Mouse (Mus musculus): ENCODE data around the gene Ace3. TPM values are rescaled to one million over a fixed set of nuclear protein-coding genes. Genes with fewer than 3 reads are reported as not detected.
A peak's percentile ranks its signal among the peaks of the same experiment; 100 is the strongest.

Ace3 gene
- total RNA-seq, 2 experiments from 2014 or later, result not detected

GRCm38 (mm10) chr11:106034986-106035385 is 40.5 kb downstream of the Ace3 start:
- no peak for ATAC-seq (replicated peaks; ENCODE audit: poor library complexity, severe bottlenecking)

GRCm38 (mm10) chr11:106036548-106037417 is 42.3 kb downstream of the Ace3 start, which contains the start of gene Dcaf7:
Gene Dcaf7, plus strand, starts transcription at chr11:106036872.
- peak; percentile 92 for ATAC-seq (replicated peaks; ENCODE audit: poor library complexity, severe bottlenecking)

- peak; percentile 58 for ATAC-seq (replicated peaks; ENCODE audit: poor library complexity, severe bottlenecking)
These were observed 42.9 kb downstream of the Ace3 start for GRCm38 (mm10) chr11:106037418-106037751.

GRCm38 (mm10) chr11:106044349-106044748 is 49.9 kb downstream of the Ace3 start:
- ATAC-seq (replicated peaks; ENCODE audit: poor library complexity, severe bottlenecking), result no peak

DNA sequence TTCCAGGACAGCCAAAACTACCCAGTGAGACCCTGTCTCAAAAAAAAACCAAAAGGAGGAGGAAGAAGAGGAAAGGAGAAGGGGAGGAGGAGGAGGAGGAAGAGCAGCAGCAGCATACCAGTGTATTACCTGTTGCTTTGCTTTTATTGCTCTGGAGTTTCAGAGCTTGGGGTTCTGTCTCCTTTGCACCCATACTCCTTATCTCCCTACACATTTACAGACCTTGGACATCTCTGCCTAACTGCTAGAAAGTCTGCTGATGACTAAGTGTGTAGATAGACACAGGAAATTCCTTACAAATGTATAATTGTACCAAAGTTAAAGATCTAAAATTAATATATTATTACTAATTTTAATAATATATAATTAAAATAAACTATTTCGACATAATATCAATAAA is 50.8 kb downstream of the Ace3 start:
- ATAC-seq (replicated peaks; ENCODE audit: poor library complexity, severe bottlenecking), result no peak

- ATAC-seq (replicated peaks; ENCODE audit: poor library complexity, severe bottlenecking), result no peak
These were observed 51.3 kb downstream of the Ace3 start for GRCm38 (mm10) chr11:106045780-106046179.

DNA sequence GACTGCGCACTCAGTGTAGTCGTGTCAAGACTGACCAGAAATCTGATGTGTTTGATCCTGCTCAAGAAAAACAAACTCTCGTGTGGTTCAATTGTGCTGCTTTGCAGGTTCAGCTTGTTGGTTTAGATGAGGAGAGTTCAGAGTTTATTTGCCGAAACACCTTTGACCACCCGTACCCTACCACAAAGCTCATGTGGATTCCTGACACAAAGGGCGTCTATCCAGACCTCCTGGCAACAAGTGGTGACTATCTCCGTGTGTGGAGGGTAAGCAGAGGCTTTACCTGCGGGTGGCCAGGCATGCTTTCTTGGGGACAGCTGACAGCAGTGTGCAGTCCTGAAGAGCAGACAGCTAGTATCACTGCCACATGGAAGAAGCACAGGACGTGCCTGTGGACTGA is 52.1 kb downstream of the Ace3 start:
- no peak for ATAC-seq (replicated peaks; ENCODE audit: poor library complexity, severe bottlenecking)

GRCm38 (mm10) chr11:106053921-106054320 is 59.4 kb downstream of the Ace3 start:
- ATAC-seq (replicated peaks; ENCODE audit: poor library complexity, severe bottlenecking), result no peak

GRCm38 (mm10) chr11:106054600-106054999 is 60.1 kb downstream of the Ace3 start:
- ATAC-seq (replicated peaks; ENCODE audit: poor library complexity, severe bottlenecking), result no peak

Other genes starting within 250 kb of the Ace3 start
- gene Cyb561, start 41.3 kb upstream of the Ace3 start, total RNA-seq (2014; fragmentation: Nextera tagmentation), result 0.56 and 1.6 TPM in 2 replicates
- gene Cyb561, start 41.3 kb upstream of the Ace3 start, total RNA-seq (2017), result 0.69 and 0.82 TPM in 2 replicates
- not detected in 2 replicates for gene Ace, start 26.7 kb upstream of the Ace3 start, total RNA-seq (2014; fragmentation: Nextera tagmentation)
- gene Ace, start 26.7 kb upstream of the Ace3 start, total RNA-seq (2017), result not detected in 2 replicates
- 0.21 TPM in 1 of 2 replicates, not detected in the other for gene Kcnh6, start 13.4 kb downstream of the Ace3 start, total RNA-seq (2014; fragmentation: Nextera tagmentation)
- not detected in 2 replicates for gene Kcnh6, start 13.4 kb downstream of the Ace3 start, total RNA-seq (2017)
- gene Dcaf7, start 42.2 kb downstream of the Ace3 start, total RNA-seq (2014; fragmentation: Nextera tagmentation), result 54.6 and 55.2 TPM in 2 replicates
- gene Dcaf7, start 42.2 kb downstream of the Ace3 start, total RNA-seq (2017), result 49.8 and 49.9 TPM in 2 replicates
- gene Taco1, start 71.4 kb downstream of the Ace3 start, total RNA-seq (2014; fragmentation: Nextera tagmentation), result 6.9 and 8.9 TPM in 2 replicates
- 11.1 and 19.2 TPM in 2 replicates for gene Taco1, start 71.4 kb downstream of the Ace3 start, total RNA-seq (2017)
- 30.4 and 32.1 TPM in 2 replicates for gene Map3k3, start 89.9 kb downstream of the Ace3 start, total RNA-seq (2014; fragmentation: Nextera tagmentation)
- gene Map3k3, start 89.9 kb downstream of the Ace3 start, total RNA-seq (2017), result 29.1 and 29.2 TPM in 2 replicates
- not detected in 2 replicates for gene Gm10840, start 166.2 kb downstream of the Ace3 start, total RNA-seq (2014; fragmentation: Nextera tagmentation)
- not detected in 2 replicates for gene Gm10840, start 166.2 kb downstream of the Ace3 start, total RNA-seq (2017)
- gene Limd2, start 166.2 kb downstream of the Ace3 start, total RNA-seq (2014; fragmentation: Nextera tagmentation), result 196 and 197 TPM in 2 replicates
- 38.1 and 43.1 TPM in 2 replicates for gene Limd2, start 166.2 kb downstream of the Ace3 start, total RNA-seq (2017)
- gene Strada, start 207.5 kb downstream of the Ace3 start, total RNA-seq (2014; fragmentation: Nextera tagmentation), result 40.5 and 42.3 TPM in 2 replicates
- 22.2 TPM in 2 replicates for gene Strada, start 207.5 kb downstream of the Ace3 start, total RNA-seq (2017)
- gene Ccdc47, start 221.7 kb downstream of the Ace3 start, total RNA-seq (2014; fragmentation: Nextera tagmentation), result 30.2 and 56.2 TPM in 2 replicates
- gene Ccdc47, start 221.7 kb downstream of the Ace3 start, total RNA-seq (2017), result 175 and 181 TPM in 2 replicates
- gene Ddx42, start 222.3 kb downstream of the Ace3 start, total RNA-seq (2014; fragmentation: Nextera tagmentation), result 51.1 and 55.5 TPM in 2 replicates
- gene Ddx42, start 222.3 kb downstream of the Ace3 start, total RNA-seq (2017), result 86.8 and 87.9 TPM in 2 replicates